Mouse (Mus musculus) heart, embryonic 14.5 days (tissue): Measurements from ENCODE around the gene Gstm6. TPM values are rescaled to one million over a fixed set of nuclear protein-coding genes. Genes with fewer than 3 reads are reported as not detected.

Experiments
- ATAC-seq: fragments of 200-750 bp; cut with Nextera tagmentation; 2 replicates; pipeline ENCODE4 v1.8.0; 2017; ENCODE audit warnings: low read depth, moderate TSS enrichment; ENCODE audit not compliant: insufficient number of reproducible peaks, insufficient read depth, low FRiP score
- H3K27ac ChIP-seq, 2 experiments: fragments of 200-500 bp in 1 of 2; fragments of 300-500 bp in 1 of 2; sonication (generic) in 1 of 2; replicated peaks in 1 of 2; 2 replicates each; pipeline ENCODE4 v1.5.1; 2012 to 2014; ENCODE audit warnings: low read depth in 2 of 2, low read length in 2 of 2, control low read depth in 1 of 2, mild to moderate bottlenecking in 1 of 2, mixed read lengths in 1 of 2; ENCODE audit not compliant: control insufficient read depth in 1 of 2, insufficient read depth in 1 of 2
- H3K27me3 ChIP-seq: fragments of 300-500 bp; sonication (generic); 2 replicates; pipeline ENCODE4 v1.6.1; 2014; ENCODE audit warnings: mild to moderate bottlenecking, low read length, control low read depth; ENCODE audit not compliant: control insufficient read depth, insufficient read depth
- H3K36me3 ChIP-seq: fragments of 300-500 bp; sonication (generic); 2 replicates; pipeline ENCODE4 v1.6.1; 2014; ENCODE audit warnings: mild to moderate bottlenecking, control low read depth, low read length, mixed read lengths; ENCODE audit not compliant: control insufficient read depth, insufficient read depth
- H3K4me1 ChIP-seq, 2 experiments: fragments of 200-500 bp in 1 of 2; fragments of 300-500 bp in 1 of 2; sonication (generic) in 1 of 2; 2 replicates each; pipeline ENCODE4 v1.6.1; 2012 to 2014; ENCODE audit warnings: low read length in 2 of 2, control low read depth in 1 of 2, mixed read lengths in 1 of 2; ENCODE audit not compliant: control insufficient read depth in 2 of 2, insufficient read depth in 2 of 2
- H3K4me2 ChIP-seq: fragments of 300-500 bp; sonication (generic); 2 replicates; pipeline ENCODE4 v1.6.1; 2014; ENCODE audit warnings: mild to moderate bottlenecking, low read length
- H3K4me3 ChIP-seq, 2 experiments: fragments of 200-500 bp in 1 of 2; fragments of 300-500 bp in 1 of 2; sonication (generic) in 1 of 2; 2 replicates each; pipeline ENCODE4 v1.5.1; 2012 to 2014; ENCODE audit warnings: low read length in 2 of 2, mild to moderate bottlenecking in 2 of 2, control low read depth in 1 of 2, low read depth in 1 of 2, moderate library complexity in 1 of 2; ENCODE audit not compliant: control insufficient read depth in 1 of 2, insufficient read depth in 1 of 2
- H3K9ac ChIP-seq: fragments of 300-500 bp; sonication (generic); 2 replicates; pipeline ENCODE4 v1.6.1; 2014; ENCODE audit warnings: mild to moderate bottlenecking, low read length
- H3K9me3 ChIP-seq: fragments of 300-500 bp; sonication (generic); 2 replicates; pipeline ENCODE4 v1.6.1; 2016; ENCODE audit warnings: low read length, control low read depth; ENCODE audit not compliant: control insufficient read depth
- WGBS: fragments of 180-500 bp; shearing (Covaris S2); extraction: QIAGEN DNeasy Blood & Tissue Kit; methylation state at CpG from one replicate; pipeline ENCODE4 v1.1.7; 2014; 5-methylcytosine and 5-hydroxymethylcytosine counted together
- polyA plus RNA-seq: library from polyadenylated mRNA; unstranded; fragments of >200 nt; fragmentation: Nextera tagmentation; extraction: Ambion mirVana; gene quantifications from 2 replicates; pipeline ENCODE4 v1.2.1, GENCODE M21; 2014

The Gstm6 gene
- polyA plus RNA-seq, 1 experiment from 2014 or later: 11.9 TPM

DNA sequence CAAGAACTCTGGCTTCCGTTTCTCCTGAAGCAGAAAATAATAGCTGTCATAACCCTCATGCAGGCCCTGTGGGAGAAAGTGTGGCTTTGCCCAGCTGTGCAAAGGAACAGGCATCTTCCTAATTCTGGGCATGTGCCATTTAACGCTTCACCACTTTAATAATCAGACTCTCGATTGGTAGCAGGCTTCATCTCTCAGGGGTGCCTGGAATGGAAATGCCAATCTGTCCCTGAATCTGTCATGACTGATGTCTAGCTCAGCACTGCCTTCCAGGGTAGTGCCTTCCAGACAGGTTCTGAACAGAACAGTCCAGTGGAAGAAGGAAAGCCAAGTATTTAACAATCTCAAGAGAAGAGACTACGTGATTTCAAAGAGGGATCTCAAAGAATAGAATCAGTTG is 2.3 kb downstream of the Gstm6 start:
- 60% methylated on average over 4 of the region's 4 CpGs for WGBS
- H3K4me3 ChIP-seq: no peak overlapping the region
- peaks cover 13 to 23% of the 10 kb centered on the region in 2 experiments; a peak in 3 of 4 replicates for H3K4me1 ChIP-seq
- no peaks in the 10 kb centered on the region for H3K9me3 ChIP-seq
- H3K36me3 ChIP-seq: no peaks in the 10 kb centered on the region
- H3K27ac ChIP-seq: no peak overlapping the region
- H3K27me3 ChIP-seq: no peaks in the 10 kb centered on the region
- ATAC-seq: no peak
- H3K4me2 ChIP-seq: no peak overlapping the region
- H3K9ac ChIP-seq: no peak overlapping the region

DNA sequence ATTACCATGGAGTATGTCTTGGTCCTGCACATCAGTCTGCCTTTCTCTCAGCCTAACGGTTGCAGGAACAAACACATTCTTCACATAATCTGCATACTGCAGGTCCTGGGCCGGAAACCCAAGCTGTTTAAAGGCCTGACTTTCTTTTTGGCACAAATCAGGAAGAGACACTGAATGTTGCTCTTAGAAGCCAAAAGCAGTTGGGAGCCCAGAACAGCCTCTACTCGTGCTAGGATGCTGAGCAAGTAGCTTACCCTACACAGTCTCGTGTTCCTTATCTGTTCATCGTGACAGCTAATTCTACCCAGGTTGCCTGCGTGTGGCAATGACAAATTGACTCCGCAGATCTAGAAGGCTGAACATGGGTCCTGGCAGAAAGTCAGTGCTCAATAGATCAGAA is 3.0 kb downstream of the Gstm6 start:
- WGBS: 34% methylated on average over 7 of the region's 7 CpGs
- Histone ChIP-seq H3K9me3 (no peaks in the 10 kb centered on the region), H3K4me2 (no peak overlapping the region), H3K4me3 (no peak overlapping the region), H3K27ac (peak overlapping the region in 1 of 2 experiments; percentile 55; a peak in 2 of 4 replicates), H3K9ac (no peak overlapping the region), H3K36me3 (no peaks in the 10 kb centered on the region), H3K27me3 (no peaks in the 10 kb centered on the region), H3K4me1 (peaks cover 13 to 28% of the 10 kb centered on the region in 2 experiments; a peak in 3 of 4 replicates)
- ATAC-seq: no peak

DNA sequence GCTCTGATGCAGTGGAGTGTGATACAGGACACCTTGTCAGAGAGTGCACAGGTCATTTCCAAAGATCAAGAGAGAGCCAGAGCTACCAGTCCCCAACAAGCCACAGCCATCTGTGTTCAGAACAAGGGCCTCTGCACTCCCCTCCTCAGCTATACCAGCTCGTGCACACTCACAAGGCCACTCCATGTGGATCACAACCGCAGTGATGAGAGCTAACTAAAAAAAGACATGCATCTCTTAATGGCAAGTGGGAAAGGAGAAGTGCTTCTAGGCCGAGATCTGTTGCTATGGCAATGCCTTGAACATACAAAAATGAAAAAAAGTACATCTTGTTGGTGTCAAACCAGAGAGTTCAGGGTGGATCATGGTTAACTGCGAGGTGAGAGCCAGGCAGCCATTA is 3.7 kb downstream of the Gstm6 start:
- Histone ChIP-seq H3K36me3 (no peaks in the 10 kb centered on the region), H3K4me1 (peaks cover 13 to 28% of the 10 kb centered on the region in 2 experiments; a peak in 3 of 4 replicates), H3K9me3 (no peaks in the 10 kb centered on the region), H3K9ac (no peak overlapping the region), H3K4me2 (no peak overlapping the region), H3K4me3 (no peak overlapping the region), H3K27ac (no peak overlapping the region), H3K27me3 (no peaks in the 10 kb centered on the region)
- no peak for ATAC-seq
- WGBS: 65% methylated on average over 4 of the region's 4 CpGs

GRCm38 (mm10) chr3:107939403-107939802 is 4.1 kb downstream of the Gstm6 start:
- Histone ChIP-seq H3K4me3 (no peak overlapping the region), H3K4me1 (peaks cover 13 to 28% of the 10 kb centered on the region in 2 experiments; a peak in 3 of 4 replicates), H3K9me3 (no peaks in the 10 kb centered on the region), H3K4me2 (no peak overlapping the region), H3K27ac (no peak overlapping the region), H3K36me3 (no peaks in the 10 kb centered on the region), H3K9ac (no peak overlapping the region), H3K27me3 (no peaks in the 10 kb centered on the region)
- ATAC-seq: 0 out of 2 replicates have a peak, but pooled peaks have one; percentile 10
- WGBS: 41% methylated on average over 3 of the region's 3 CpGs

- H3K4me2 ChIP-seq: no peak overlapping the region
- no peak for ATAC-seq
- WGBS: 25% methylated on average over 3 of the region's 3 CpGs
These were observed 7.7 kb downstream of the Gstm6 start for GRCm38 (mm10) chr3:107935888-107936287.

DNA sequence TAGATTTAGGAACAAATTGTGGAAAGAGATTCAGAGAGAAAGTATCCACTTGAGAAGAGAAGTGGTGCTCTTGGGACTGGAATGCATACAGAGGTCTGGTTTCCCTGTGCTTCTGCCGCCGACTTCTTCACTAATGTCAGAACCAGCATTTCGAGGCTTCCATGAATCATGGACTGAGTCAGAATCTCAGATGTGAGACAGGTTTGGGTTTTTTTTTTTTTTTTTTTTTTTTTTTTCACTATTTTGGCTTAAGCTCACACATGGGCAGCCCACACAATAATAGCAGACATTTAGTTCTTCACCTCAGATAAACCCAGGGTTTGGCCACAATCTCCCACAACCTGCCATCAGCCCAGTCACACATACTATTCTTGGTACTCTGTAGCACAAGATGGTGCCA is 8.3 kb downstream of the Gstm6 start:
- Histone ChIP-seq H3K4me2 (no peak overlapping the region), H3K27me3 (no peaks in the 10 kb centered on the region), H3K27ac (no peak overlapping the region), H3K9ac (no peak overlapping the region), H3K36me3 (no peaks in the 10 kb centered on the region), H3K4me3 (no peak overlapping the region), H3K4me1 (peaks cover 13 to 19% of the 10 kb centered on the region in 2 experiments), H3K9me3 (no peaks in the 10 kb centered on the region)
- WGBS: 39% methylated on average over 3 of the region's 3 CpGs
- no peak for ATAC-seq

More at GRCm38 (mm10) chr3:107935888-107936287, 7.7 kb downstream of the Gstm6 start:
- no peak overlapping the region for H3K9ac ChIP-seq
- H3K9me3 ChIP-seq: no peaks in the 10 kb centered on the region
- peaks cover 18 to 25% of the 10 kb centered on the region in 2 experiments for H3K4me1 ChIP-seq
- H3K4me3 ChIP-seq: no peak overlapping the region
- no peak overlapping the region for H3K27ac ChIP-seq
- no peaks in the 10 kb centered on the region for H3K36me3 ChIP-seq
- no peaks in the 10 kb centered on the region for H3K27me3 ChIP-seq

DNA sequence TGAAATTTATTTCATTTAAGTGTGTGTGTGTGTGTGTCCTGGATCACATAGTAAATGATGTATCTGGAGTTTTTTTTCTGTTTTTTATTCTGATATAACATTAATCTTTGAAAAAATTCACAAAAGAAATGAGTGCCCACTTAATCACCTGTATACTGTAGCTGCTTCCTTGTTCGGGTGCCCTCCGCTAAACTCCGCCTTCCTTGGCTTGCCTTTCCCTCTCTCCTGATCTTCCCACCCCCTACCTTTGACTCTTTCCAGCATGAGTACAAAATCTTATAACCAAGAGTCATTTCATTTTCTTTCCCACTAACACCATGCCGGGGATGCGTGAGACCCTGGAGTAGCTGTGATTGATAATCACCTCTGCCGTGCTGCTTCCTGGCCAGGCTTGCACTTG is 11.4 kb downstream of the Gstm6 start:
- peaks cover 10% of the 10 kb centered on the region in 2 experiments for H3K4me1 ChIP-seq
- no peak for ATAC-seq
- 62% methylated on average over 6 of the region's 6 CpGs for WGBS
- 0 out of 4 replicates have a peak overlapping the region, but pooled peaks have one; percentile 46 to 57 for H3K27ac ChIP-seq
- H3K4me3 ChIP-seq: no peak overlapping the region
- no peak overlapping the region for H3K4me2 ChIP-seq
- no peaks in the 10 kb centered on the region for H3K9me3 ChIP-seq
- H3K9ac ChIP-seq: no peak overlapping the region
- H3K36me3 ChIP-seq: no peaks in the 10 kb centered on the region
- no peaks in the 10 kb centered on the region for H3K27me3 ChIP-seq

DNA sequence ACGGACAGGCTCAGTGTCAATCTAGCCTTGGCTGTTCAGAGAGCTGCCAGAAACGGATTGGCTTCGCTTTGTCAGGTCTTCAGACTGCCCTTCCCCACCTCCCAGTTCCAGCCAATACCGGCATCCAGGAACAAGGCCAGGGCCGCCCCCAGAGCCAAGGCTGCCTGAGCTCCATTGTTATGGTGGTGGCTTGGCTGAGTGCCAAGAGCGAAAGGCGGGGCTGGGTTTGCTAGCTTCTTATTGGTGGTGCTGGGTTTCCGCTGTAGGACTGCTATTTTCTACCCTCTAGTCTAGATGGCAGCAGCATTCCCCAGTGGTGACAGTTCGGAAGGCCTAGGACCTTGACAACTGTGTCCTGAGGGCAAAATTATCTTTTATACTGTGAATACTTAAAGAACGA is 11.9 kb downstream of the Gstm6 start, which contains the start of gene Gstm7:
Gstm7 (minus strand) TSS at position 148 of the 400 bp plus-strand sequence.
- Histone ChIP-seq H3K27ac (peak within 1 kb of the TSS; percentile 55 to 79), H3K9me3 (no peaks in the 10 kb centered on the region), H3K36me3 (no peaks in the 10 kb centered on the region), H3K4me1 (peaks cover 10% of the 10 kb centered on the region in 2 experiments), H3K4me2 (peak within 1 kb of the TSS; percentile 63), H3K9ac (peak within 1 kb of the TSS; percentile 65), H3K4me3 (peak within 1 kb of the TSS; percentile 37 to 38), H3K27me3 (no peaks in the 10 kb centered on the region)
- WGBS: under 1% methylated on average over 10 of the region's 10 CpGs
- peak; percentile 94 for ATAC-seq
